Mouse (Mus musculus) frontal cortex, postnatal 25 days (tissue): ENCODE measurements around the gene Gm45234.
"Not testable (repeated sequence)": the region's sequence is repeated elsewhere in the genome, so short reads cannot be mapped to it uniquely, and the experiment has no call there.

ENCODE experiments used
- DNase-seq, 2 experiments: peaks; one replicate each; pipeline ENCODE4 v3.0.0; 2022; ENCODE audit warnings: low spot score in 2 of 2

Gm45234 gene

GRCm38 (mm10) chr6:124755831-124756595 is at the start of gene Gm45234, which contains the start of gene Atn1:
Gm45234 (minus strand) TSS chr6:124756021.
Atn1 (minus strand) TSS chr6:124756524.
- no peak for DNase-seq

- no peak for DNase-seq
These were observed 48.5 kb upstream of the Gm45234 start for GRCm38 (mm10) chr6:124804341-124804740.

GRCm38 (mm10) chr6:124803691-124804090 is 47.9 kb upstream of the Gm45234 start:
- not testable (repeated sequence) for DNase-seq

- DNase-seq, result no peak
These were observed 47.2 kb upstream of the Gm45234 start for GRCm38 (mm10) chr6:124803061-124803460.

- DNase-seq, result not testable (repeated sequence)
These were observed 46.6 kb upstream of the Gm45234 start for GRCm38 (mm10) chr6:124802400-124802799.

GRCm38 (mm10) chr6:124796200-124796599 is 40.4 kb upstream of the Gm45234 start:
- no peak for DNase-seq

GRCm38 (mm10) chr6:124795781-124796180 is 40.0 kb upstream of the Gm45234 start:
- DNase-seq, result no peak

- no peak for DNase-seq
These were observed 36.1 kb upstream of the Gm45234 start for GRCm38 (mm10) chr6:124791911-124792310.

- DNase-seq, result no peak
These were observed 34.3 kb upstream of the Gm45234 start for GRCm38 (mm10) chr6:124790121-124790520.

- no peak for DNase-seq
These were observed 33.7 kb upstream of the Gm45234 start for GRCm38 (mm10) chr6:124789519-124789918.

- DNase-seq, result no peak
These were observed 31.9 kb upstream of the Gm45234 start for GRCm38 (mm10) chr6:124787722-124788121.

- no peak for DNase-seq
These were observed 31.1 kb upstream of the Gm45234 start for GRCm38 (mm10) chr6:124786756-124787420.

- DNase-seq, result no peak
These were observed 26.6 kb upstream of the Gm45234 start for GRCm38 (mm10) chr6:124782436-124782835.

GRCm38 (mm10) chr6:124780917-124781316 is 25.1 kb upstream of the Gm45234 start:
- no peak for DNase-seq

GRCm38 (mm10) chr6:124779984-124780416 is 24.2 kb upstream of the Gm45234 start:
- DNase-seq, result no peak

- no peak for DNase-seq
These were observed 23.6 kb upstream of the Gm45234 start, which contains the start of gene Lrrc23 for GRCm38 (mm10) chr6:124779222-124779983. Lrrc23 (minus strand) TSS chr6:124779727.

GRCm38 (mm10) chr6:124770511-124770910 is 14.7 kb upstream of the Gm45234 start:
- DNase-seq, result no peak

GRCm38 (mm10) chr6:124770013-124770412 is 14.2 kb upstream of the Gm45234 start:
- no peak for DNase-seq

- DNase-seq, result peak in 1 of 2 experiments; percentile 58
These were observed 13.4 kb upstream of the Gm45234 start, which contains the start of gene Eno2 for GRCm38 (mm10) chr6:124769101-124769765. Eno2 (minus strand) TSS chr6:124769673.

GRCm38 (mm10) chr6:124768704-124769044 is 12.9 kb upstream of the Gm45234 start:
- no peak for DNase-seq

- DNase-seq, result no peak
These were observed 12.3 kb upstream of the Gm45234 start for GRCm38 (mm10) chr6:124767920-124768703.
